Mouse (Mus musculus) lung, adult 2 months (tissue): ENCODE results near the gene Sccpdh.
"Not testable (repeated sequence)": the region's sequence is repeated elsewhere in the genome, so short reads cannot be mapped to it uniquely, and the experiment has no call there.

ENCODE experiments used
- CTCF ChIP-seq: fragments of 200-500 bp; IDR thresholded peaks from 2 replicates; pipeline ENCODE4 v1.5.1; 2011; ENCODE audit warnings: mild to moderate bottlenecking, low read length, control low read depth; ENCODE audit not compliant: insufficient read depth
- POLR2A ChIP-seq: fragments of 200-500 bp; IDR thresholded peaks from 2 replicates; pipeline ENCODE4 v1.6.1; 2011; ENCODE audit warnings: low read depth, mild to moderate bottlenecking, control low read depth, low read length, borderline replicate concordance; ENCODE audit errors: extremely low read depth

DNA sequence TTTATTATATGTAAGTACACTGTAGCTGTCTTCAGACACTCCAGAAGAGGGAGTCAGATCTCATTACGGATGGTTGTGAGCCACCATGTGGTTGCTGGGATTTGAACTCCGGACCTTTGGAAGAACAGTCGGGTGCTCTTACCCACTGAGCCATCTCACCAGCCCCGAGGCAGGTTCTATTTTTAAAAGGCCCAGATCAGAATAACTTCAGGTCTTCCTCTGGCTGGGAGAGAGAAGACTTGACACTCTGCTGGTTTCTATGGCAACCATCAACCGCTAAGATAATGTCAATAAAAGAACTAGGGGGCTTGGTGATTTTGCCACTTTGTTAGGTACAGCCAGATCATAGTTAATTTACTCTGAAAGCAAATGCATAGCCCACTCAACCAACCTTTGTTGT lies 19.3 kb upstream of the Sccpdh start:
- TF ChIP-seq POLR2A, CTCF: not testable (repeated sequence)
